Mouse (Mus musculus): ENCODE results near the gene Kras. TPM values are rescaled to one million over a fixed set of nuclear protein-coding genes. Genes with fewer than 3 reads are reported as not detected.

The Kras gene
- polyA plus RNA-seq, 1 experiment: 27.7 TPM

- Histone ChIP-seq H3K4me1 (ENCODE audit: control insufficient read depth, insufficient read depth, low read length) (no peaks in the 10 kb centered on the region), H3K4me3 (replicated peaks; ENCODE audit: extremely low read depth, low read depth, low read length) (no peak overlapping the region)
- TF ChIP-seq CTCF (IDR thresholded peaks at IDR 0.05; ENCODE audit: insufficient read depth, low read length): no peak
- TF ChIP-seq POLR2A (IDR thresholded peaks at IDR 0.05; ENCODE audit: borderline replicate concordance, extremely low read depth, low read depth, low read length): no peak
- no peak for DNase-seq
- WGBS: 89% methylated on average over 6 of the region's 6 CpGs
Observed at GRCm38 (mm10) chr6:145204440-145204839, 45.6 kb downstream of the Kras start.

- no peak for DNase-seq
- WGBS: 65% methylated on average over 13 of the region's 13 CpGs
Observed at GRCm38 (mm10) chr6:145202432-145203125, 47.5 kb downstream of the Kras start.

DNA sequence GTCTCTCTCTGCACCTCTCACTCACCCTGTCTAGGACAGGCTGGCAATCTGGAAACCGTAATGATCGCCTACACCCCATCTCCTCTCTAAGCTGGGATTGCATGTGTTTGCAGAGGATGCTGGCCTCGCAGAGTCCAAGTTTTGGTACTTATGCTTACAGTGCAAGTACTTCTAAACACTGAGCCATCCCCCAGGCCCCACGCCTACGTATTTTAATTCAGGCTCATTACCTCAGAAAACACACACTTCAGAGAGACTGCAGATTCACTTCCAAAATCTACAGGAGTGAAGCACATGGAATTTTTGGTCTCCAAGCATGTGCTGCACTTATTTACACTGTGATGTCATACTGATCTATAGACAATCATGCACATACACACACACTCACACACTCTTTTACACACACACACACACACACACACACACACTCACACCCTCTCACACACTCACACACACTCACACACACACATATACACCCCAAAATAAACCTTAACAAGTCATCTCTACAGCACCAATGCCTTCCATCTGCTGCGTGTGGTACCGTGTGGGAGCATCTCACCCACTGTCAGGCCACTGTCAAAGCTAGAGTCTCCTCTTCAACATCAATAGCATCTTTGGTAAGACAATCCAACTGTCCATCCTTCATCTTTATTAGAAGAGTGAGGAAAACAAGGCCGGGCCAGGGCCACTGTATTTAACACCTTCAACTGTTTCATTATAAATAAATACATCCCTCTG, 51.9 kb downstream of the Kras start:
- no peak for TF ChIP-seq CTCF (IDR thresholded peaks at IDR 0.05; ENCODE audit: insufficient read depth, low read length)
- no peak for TF ChIP-seq POLR2A (IDR thresholded peaks at IDR 0.05; ENCODE audit: borderline replicate concordance, extremely low read depth, low read depth, low read length)
- H3K4me1 ChIP-seq (ENCODE audit: control insufficient read depth, insufficient read depth, low read length): no peaks in the 10 kb centered on the region
- no peak for DNase-seq
- WGBS: 92% methylated on average over 8 of the region's 8 CpGs
- no peak overlapping the region for H3K4me3 ChIP-seq (replicated peaks; ENCODE audit: extremely low read depth, low read depth, low read length)

More at GRCm38 (mm10) chr6:145202432-145203125, 47.5 kb downstream of the Kras start:
- no peaks in the 10 kb centered on the region for H3K4me1 ChIP-seq (ENCODE audit: control insufficient read depth, insufficient read depth, low read length)
- TF ChIP-seq CTCF (IDR thresholded peaks at IDR 0.05; ENCODE audit: insufficient read depth, low read length) (no peak), POLR2A (IDR thresholded peaks at IDR 0.05; ENCODE audit: borderline replicate concordance, extremely low read depth, low read depth, low read length) (no peak)
- no peak overlapping the region for H3K4me3 ChIP-seq (replicated peaks; ENCODE audit: extremely low read depth, low read depth, low read length)

DNA sequence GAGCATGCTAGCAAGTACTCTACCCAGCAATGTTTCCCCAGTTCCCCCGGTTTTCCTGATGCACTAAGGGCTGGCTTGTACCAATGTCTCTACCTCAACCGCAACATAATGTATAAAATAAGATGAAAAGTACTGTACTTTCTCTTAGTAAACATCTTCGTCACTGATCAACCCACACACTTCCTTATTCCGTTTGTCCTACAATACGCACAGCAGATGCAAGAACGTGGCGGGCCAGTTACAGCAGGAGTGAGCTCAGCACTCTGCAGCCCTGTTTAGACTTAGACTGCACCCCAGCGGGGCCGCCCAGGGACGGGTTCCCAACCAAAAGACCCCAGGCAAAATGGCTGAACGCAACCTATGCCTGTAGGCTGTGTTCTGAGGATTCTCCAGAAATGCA, 56.6 kb downstream of the Kras start:
- TF ChIP-seq CTCF (IDR thresholded peaks at IDR 0.05; ENCODE audit: insufficient read depth, low read length) (no peak), POLR2A (IDR thresholded peaks at IDR 0.05; ENCODE audit: borderline replicate concordance, extremely low read depth, low read depth, low read length) (no peak)
- 65% methylated on average over 11 of the region's 11 CpGs for WGBS
- no peak overlapping the region for H3K4me3 ChIP-seq (replicated peaks; ENCODE audit: extremely low read depth, low read depth, low read length)
- DNase-seq: no peak
- no peaks in the 10 kb centered on the region for H3K4me1 ChIP-seq (ENCODE audit: control insufficient read depth, insufficient read depth, low read length)

DNA sequence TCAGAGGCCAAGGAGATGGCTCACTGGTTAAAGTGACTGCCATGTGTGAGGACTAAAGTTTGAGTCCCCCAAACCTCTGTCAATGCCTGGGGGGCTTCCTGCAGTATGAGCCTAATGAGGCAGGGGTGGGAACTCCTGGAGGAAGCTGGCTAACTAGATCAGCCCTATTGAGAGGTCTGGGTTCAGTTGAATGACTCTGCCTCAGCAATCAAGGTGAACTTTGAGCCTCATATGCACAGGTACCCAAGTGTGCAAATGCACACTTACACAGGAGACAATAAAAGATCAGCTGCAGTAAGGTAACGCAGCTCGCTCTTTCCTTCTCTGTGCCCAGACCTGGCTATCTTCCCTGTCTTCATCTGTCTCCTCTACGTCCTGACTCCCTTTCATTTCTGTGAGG, 57.0 kb downstream of the Kras start:
- TF ChIP-seq POLR2A (IDR thresholded peaks at IDR 0.05; ENCODE audit: borderline replicate concordance, extremely low read depth, low read depth, low read length) (no peak), CTCF (IDR thresholded peaks at IDR 0.05; ENCODE audit: insufficient read depth, low read length) (no peak)
- Histone ChIP-seq H3K4me1 (ENCODE audit: control insufficient read depth, insufficient read depth, low read length) (no peaks in the 10 kb centered on the region), H3K4me3 (replicated peaks; ENCODE audit: extremely low read depth, low read depth, low read length) (no peak overlapping the region)
- WGBS: 83% methylated on average over 3 of the region's 3 CpGs
- DNase-seq: no peak

DNA sequence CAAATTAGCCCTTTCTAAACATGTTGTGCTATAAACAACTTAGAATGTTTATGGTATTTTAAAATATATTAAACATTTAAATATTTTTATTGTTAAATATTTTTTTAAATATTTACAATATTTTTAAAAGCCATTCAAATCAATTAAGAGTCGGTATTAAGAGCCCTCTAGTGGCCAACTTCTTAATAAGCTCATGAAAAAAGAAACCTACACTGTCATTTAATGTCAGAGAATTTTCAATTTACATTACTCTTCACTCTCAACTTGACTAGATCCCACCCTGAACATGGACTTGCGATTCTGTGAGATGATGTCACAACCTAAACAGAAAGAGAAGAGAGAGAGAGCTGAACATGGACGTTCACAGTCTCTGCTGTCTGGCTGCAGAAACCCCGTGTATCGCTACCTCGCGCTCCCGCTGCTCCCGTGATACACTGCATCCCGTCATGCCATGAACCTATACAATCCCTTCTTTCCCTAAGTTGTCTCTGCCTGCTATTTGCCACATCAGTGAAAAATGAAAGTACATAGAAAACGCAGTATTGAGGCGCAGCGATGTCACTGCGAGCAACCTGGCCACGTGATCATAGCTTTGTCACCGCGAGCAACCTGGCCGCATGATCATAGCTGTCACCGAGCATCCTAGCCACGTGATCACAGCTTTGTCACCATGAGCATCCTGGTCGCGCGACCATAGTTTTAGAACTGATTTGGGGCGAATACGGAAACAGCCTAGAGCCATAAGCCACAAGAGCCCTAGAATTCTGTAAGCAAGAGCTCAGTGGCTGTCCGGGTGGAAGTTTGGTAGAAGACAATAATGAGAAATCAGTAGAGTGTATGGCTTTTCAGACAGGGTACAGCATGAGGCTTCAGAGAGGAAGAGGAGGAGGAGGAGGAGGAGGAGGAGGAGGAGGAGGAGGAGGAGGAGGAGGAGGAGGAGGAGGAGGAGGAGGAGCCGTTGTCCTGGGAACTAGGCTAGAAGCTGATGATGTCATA, 62.6 kb downstream of the Kras start:
- H3K4me1 ChIP-seq (ENCODE audit: control insufficient read depth, insufficient read depth, low read length): no peaks in the 10 kb centered on the region
- 61% methylated on average over 27 of the region's 27 CpGs for WGBS
- H3K4me3 ChIP-seq (replicated peaks; ENCODE audit: extremely low read depth, low read depth, low read length): peak overlapping the region; percentile 45
- DNase-seq: peak; percentile 18
- TF ChIP-seq CTCF (IDR thresholded peaks at IDR 0.05; ENCODE audit: insufficient read depth, low read length): no peak
- TF ChIP-seq POLR2A (IDR thresholded peaks at IDR 0.05; ENCODE audit: borderline replicate concordance, extremely low read depth, low read depth, low read length): no peak

DNA sequence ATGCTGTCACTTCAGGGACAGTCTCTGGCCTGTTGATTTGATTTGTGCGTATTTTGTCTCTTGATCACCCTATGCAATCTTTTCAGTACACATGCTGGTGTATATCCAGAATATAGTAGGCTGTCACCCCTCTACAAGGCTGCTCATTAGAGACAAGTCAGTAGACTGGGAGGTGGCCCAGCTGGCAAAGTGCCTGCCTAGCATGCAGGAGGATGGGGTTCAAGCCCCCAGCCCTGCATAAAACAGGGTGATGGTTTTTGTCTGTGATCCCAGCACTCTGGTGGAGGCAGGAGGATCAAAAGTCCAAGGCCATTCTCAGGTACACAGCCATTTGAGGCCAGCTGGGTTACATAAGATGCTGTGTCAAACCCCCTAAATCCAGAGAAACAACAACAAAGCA, 63.9 kb downstream of the Kras start:
- TF ChIP-seq POLR2A (IDR thresholded peaks at IDR 0.05; ENCODE audit: borderline replicate concordance, extremely low read depth, low read depth, low read length): no peak
- no peaks in the 10 kb centered on the region for H3K4me1 ChIP-seq (ENCODE audit: control insufficient read depth, insufficient read depth, low read length)
- 89% methylated on average over 1 of the region's 1 CpGs for WGBS
- DNase-seq: no peak
- no peak overlapping the region for H3K4me3 ChIP-seq (replicated peaks; ENCODE audit: extremely low read depth, low read depth, low read length)

- Histone ChIP-seq H3K4me3 (replicated peaks; ENCODE audit: extremely low read depth, low read depth, low read length) (no peak overlapping the region), H3K4me1 (ENCODE audit: control insufficient read depth, insufficient read depth, low read length) (no peaks in the 10 kb centered on the region)
- TF ChIP-seq POLR2A (IDR thresholded peaks at IDR 0.05; ENCODE audit: borderline replicate concordance, extremely low read depth, low read depth, low read length) (no peak), CTCF (IDR thresholded peaks at IDR 0.05; ENCODE audit: insufficient read depth, low read length) (no peak)
- DNase-seq: no peak
- 36% methylated on average over 8 of the region's 8 CpGs for WGBS
Observed at GRCm38 (mm10) chr6:145182044-145182443, 68.0 kb downstream of the Kras start.

DNA sequence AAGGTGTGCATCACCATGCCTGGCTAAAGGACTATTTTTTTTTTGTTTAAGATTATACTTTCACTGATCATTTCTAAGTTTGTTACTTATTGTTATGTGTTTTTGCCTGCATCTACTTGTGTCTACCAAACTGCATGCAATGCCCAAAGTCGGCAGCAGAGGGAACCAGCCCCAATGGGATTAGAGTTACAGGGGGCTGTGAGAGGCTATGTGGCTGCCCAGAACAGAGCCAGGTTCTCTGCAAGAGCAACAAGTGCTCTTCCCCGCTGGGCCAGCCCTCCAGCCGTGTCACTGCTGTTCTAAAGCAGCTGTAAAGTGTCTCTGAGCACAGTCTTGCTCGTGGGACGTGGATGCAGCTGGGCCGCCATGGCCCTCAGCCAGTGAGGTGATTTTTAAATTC, 70.4 kb downstream of the Kras start:
- H3K4me1 ChIP-seq (ENCODE audit: control insufficient read depth, insufficient read depth, low read length): no peaks in the 10 kb centered on the region
- no peak overlapping the region for H3K4me3 ChIP-seq (replicated peaks; ENCODE audit: extremely low read depth, low read depth, low read length)
- no peak for TF ChIP-seq POLR2A (IDR thresholded peaks at IDR 0.05; ENCODE audit: borderline replicate concordance, extremely low read depth, low read depth, low read length)
- peak; percentile 66 for TF ChIP-seq CTCF (IDR thresholded peaks at IDR 0.05; ENCODE audit: insufficient read depth, low read length)
- DNase-seq: peak; percentile 56
- WGBS: 41% methylated on average over 6 of the region's 6 CpGs
